Mouse (Mus musculus): ENCODE data around the gene Gm45261. TPM values are rescaled to one million over a fixed set of nuclear protein-coding genes. Genes with fewer than 3 reads are reported as not detected.

Gene Gm45261
- not detected in 2 replicates for total RNA-seq (2014; fragmentation: Nextera tagmentation)
- not detected in 2 replicates for total RNA-seq (2017)

DNA sequence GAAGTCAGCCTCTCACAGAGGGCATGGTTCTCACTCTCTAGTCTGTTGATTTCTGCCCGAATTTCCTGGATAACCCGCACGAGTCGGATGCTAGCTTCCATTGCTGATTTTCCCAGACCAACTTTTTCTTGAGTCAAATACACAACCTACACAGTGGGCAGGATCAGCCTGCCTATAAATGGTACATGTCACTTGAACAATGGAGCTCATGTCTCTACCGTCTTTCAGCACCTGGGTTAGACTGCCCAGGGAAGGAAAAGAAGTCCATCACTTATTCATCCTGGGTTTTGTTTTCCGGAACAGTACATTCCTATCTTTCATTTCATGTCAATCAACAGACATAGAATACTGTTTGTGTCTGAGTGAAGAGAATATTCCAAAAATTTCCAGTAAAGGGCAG is at the start of gene Gm45261:
Gm45261 (minus strand) TSS at position 101 of the 400 bp plus-strand sequence.
- no peak for ATAC-seq (replicated peaks; ENCODE audit: low FRiP score, low TSS enrichment, poor library complexity, severe bottlenecking)

DNA sequence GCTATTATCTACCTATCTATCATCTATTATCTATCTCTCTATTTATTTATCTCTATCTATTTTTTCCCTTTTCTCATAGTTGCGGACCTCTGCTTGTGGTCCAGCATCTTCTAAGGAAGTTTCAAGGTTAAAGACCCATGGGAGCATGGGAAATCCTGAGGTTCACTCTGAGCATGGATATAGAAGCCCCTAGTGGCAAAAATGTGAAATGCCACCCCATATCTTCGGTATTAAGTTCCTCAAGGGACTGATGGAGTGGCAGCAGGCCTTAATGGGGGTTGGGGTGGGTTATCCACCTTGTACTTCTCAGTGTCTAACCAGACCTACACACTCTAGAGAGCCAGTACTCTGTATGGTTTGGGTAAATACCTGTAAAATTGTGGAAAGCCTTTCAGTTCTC is 43.5 kb upstream of the Gm45261 start:
- ATAC-seq (replicated peaks; ENCODE audit: low FRiP score, low TSS enrichment, poor library complexity, severe bottlenecking): peak; percentile 83

DNA sequence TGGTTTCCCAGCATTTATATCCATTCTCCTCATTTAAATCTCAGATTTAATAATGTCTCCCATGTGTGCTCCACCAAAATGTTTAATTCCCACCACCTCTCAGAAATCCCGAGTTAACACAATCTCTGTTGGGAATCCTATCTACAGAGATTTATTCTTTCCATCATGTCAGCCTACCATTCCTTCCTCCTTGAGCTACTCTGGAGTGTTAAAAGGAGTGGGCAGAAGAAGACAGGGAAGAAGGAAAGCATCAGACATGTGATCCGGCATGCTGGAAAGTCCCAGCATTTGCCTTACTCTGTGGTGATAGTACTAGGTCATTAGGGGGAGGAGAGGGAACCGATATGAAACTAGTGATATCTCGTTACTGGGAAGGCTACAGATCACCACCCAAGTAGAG is 42.8 kb upstream of the Gm45261 start:
- no peak for ATAC-seq (replicated peaks; ENCODE audit: low FRiP score, low TSS enrichment, poor library complexity, severe bottlenecking)

DNA sequence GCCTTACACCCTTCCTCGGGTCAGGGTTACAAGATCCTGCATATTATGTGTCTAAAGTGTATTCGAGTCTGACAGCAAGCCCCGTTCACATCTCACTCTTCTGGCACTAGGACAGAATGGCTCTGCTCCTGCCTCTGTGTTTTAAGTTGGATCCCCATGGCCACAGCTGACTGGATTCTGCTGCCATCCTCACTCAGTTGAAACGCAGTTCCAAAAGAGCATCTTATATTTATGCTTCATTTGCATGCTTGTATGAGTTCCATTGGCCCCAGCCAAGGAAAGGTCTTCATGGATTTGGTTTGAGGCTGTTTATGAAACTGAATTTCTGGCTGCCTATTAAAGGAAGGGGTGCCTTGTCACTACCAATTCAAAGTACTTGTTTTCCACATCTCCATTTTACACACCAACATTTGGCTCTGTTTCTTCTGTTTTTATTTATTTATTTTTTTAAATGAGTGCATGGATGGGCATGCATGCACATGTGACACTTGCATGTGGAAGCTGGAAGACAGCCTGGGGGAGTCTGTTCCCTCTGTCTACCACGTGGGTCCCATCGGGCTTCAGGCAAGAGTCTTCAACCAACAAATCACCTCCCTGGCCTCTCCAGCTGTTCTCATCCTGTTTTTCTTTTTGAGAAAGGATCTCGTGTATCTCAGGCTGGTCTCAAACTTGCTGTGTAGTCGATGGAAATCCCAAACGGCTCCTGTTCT is 41.4 kb upstream of the Gm45261 start:
- ATAC-seq (replicated peaks; ENCODE audit: low FRiP score, low TSS enrichment, poor library complexity, severe bottlenecking): no peak

DNA sequence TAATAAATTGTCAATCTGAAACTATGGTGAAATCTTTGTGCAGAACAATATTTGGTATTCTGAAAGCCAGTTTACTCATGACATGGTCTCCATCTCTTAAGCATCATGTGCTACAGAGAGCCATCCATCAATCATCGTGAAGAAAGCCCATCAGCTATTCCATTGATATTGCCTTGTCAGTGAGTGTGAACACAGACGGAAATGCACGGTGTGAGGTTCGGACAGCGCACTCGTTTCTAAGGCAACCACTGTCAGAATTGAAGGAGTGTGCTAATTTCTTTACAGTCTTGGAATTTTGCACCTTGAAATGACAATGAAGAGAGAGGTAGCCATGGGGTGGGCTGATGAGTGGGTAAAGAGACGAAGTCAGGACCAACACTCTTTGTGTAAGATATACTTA is 38.0 kb upstream of the Gm45261 start:
- no peak for ATAC-seq (replicated peaks; ENCODE audit: low FRiP score, low TSS enrichment, poor library complexity, severe bottlenecking)

DNA sequence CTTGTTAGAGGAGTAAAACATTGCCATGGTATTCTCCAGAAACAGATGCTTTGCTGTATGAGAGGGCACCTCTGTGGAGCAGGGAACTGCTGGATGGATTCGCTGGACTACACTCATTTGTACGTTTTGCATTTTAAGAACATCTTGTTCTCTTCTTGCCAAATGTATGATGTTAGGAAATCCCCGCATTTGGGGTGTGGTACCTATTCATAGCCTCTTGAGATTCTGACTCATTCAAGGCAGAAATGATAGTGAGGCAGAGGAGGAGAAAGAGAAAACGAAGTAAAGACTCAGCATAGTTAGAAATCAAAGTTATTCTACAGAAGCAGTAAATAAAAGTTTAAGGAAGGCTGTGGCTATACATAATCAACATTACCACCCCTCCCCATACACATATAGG is 35.1 kb upstream of the Gm45261 start:
- no peak for ATAC-seq (replicated peaks; ENCODE audit: low FRiP score, low TSS enrichment, poor library complexity, severe bottlenecking)

DNA sequence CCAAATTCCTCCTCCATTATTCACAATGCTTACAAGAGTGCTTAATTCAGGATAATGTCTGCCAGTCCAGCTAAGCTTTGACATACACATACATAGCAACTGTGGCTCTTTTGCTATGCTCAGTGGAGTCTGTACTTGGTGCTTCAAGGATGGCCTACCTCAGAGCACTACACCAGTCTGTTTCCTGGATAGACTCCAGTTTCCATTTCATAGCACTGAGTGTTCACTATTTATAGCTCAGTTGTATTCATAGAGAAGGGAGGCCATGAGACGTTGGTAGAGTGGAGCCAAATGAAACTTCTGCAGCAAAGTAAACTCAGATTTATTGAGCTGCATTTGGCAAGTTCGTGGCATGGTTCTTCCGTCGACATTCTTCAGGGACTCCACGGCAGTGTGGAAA is 22.2 kb upstream of the Gm45261 start:
- no peak for ATAC-seq (replicated peaks; ENCODE audit: low FRiP score, low TSS enrichment, poor library complexity, severe bottlenecking)

DNA sequence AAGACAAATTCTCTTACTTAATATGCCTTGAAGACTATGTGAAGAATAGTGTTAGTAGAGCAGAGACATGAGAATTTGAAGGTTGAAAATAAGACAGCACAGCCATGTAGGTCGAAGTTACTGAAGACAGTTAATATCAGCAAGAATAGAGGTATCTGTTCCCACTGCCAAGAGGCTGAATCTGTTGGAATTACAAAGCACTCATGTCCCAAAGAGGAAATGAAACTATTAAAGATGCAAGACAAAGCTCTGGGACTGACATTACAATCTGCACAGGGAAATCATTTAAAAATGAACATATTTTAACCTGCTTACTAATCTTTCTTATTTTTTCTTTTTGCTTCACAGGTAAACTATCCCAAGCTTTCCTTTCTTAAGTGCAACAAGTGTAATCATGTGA is 13.7 kb upstream of the Gm45261 start:
- ATAC-seq (replicated peaks; ENCODE audit: low FRiP score, low TSS enrichment, poor library complexity, severe bottlenecking): no peak

DNA sequence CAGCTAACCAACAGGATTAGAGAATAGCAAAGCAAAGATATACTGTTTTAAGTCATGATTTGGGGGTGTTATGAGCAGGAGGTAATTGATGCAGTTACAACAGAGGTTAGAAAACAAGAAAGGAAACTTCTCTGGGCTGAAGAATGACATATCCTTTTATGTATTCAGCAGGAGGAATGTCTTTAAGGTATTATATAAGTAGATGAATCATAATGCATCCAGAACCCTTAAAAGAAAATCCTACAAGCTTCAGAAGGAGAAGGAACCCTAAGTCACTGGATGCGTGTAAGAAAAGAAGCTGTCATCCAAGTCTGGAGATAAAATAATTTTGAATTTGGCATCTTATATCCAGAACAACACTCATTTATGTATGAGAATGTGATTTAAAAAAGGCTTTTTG is 11.1 kb upstream of the Gm45261 start:
- ATAC-seq (replicated peaks; ENCODE audit: low FRiP score, low TSS enrichment, poor library complexity, severe bottlenecking): no peak

DNA sequence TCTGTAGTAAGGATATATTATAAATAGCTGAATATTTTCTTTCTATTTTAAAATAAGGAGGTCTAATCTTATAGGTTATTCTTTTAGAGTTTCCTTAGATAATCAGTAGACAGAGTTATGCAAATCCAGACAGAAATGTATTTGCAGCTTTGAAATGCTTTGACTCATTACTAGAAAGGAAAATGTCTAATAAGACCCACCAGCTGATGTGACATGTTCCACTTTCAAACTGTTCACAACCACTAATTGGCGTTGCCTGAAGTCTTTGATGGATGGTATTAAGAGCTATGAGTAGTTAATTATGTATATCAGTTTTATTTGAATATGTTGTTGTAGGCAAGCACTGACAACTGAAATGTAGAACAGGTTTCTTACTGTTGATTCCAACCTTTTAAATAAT is 1.3 kb downstream of the Gm45261 start:
- ATAC-seq (replicated peaks; ENCODE audit: low FRiP score, low TSS enrichment, poor library complexity, severe bottlenecking): no peak

DNA sequence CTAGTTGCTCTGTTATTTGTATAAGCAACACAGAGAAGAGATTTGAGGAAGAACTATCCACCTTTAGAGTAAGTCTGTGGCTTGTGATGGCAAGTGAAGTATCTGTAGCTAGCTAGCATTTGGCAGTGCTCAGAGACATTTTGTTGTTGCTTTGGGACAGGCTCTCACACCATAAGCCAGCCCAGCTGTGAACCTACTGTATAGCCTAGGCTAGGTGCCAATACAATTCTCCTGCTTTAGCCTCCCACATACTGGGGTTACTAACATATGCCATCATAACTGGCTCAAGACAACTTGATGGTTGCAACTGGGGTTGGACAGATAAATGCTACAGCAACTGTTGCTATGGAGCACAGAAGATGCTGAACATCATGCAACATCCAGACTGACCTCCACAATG is 1.8 kb downstream of the Gm45261 start:
- ATAC-seq (replicated peaks; ENCODE audit: low FRiP score, low TSS enrichment, poor library complexity, severe bottlenecking): no peak

DNA sequence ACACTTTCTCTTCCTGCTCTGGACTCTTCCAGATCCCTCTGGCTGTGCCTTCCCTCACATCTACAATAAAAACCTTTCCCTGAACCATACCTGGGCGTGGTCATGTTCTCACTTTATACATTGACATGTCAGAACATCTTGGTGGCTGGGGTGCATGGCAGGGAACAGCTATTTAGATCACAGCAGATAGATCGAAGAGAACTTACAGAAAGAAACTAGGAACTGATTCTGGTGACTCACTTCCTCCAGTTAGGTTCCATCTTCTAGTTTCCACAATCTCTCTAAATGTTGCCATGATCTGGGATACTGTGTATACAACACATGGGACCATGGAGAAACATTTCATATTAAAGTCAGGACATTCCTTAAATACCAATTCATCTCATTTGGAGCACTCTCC is 7.3 kb downstream of the Gm45261 start:
- ATAC-seq (replicated peaks; ENCODE audit: low FRiP score, low TSS enrichment, poor library complexity, severe bottlenecking): no peak

DNA sequence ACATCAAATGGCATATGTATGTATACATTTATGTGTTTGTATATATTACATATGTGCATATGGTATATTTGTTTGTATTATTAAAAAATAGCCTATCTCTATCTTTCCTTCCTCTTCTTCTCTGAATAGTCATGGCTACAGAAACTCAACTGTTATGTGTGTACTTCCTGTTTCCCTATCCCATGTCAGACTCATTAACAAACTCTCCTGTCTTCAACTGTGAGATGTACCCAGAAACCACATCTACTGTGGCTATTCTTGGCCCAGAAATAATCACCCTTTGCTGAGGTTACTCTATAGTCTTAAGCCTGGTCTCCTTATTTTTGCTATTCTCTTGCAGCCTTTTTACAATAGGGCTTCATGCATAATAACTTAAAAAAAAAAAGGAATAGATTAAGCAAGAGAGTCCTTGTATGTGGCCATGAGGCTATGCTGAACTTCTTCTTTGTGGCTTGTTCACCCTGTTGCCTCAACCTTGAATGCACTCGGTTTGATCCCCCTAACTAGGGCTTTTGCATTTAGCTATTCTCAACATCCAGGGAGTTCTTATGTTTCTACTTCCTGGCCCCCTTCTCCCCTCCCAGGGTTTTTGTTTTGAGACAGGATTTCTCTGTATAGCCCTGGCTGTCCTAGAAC is 9.2 kb downstream of the Gm45261 start:
- ATAC-seq (replicated peaks; ENCODE audit: low FRiP score, low TSS enrichment, poor library complexity, severe bottlenecking): no peak

DNA sequence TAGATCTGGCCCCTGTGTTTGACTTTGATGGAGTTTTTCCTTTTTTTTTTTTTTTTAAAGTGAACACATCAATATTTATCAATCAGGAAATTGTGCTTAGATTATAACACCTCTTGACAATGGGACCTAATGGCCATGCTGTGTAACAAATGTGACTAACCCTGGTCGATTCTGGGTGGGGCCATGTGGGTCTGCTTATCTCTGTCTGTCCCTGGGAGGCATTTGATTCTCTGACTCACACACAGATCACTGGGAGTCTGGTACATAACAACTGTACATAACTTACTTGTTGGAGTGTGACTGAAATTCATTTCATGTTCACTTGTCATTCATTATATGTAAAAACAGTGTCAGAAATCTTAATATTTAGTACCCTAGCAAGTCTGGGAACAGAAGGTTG is 13.7 kb downstream of the Gm45261 start:
- ATAC-seq (replicated peaks; ENCODE audit: low FRiP score, low TSS enrichment, poor library complexity, severe bottlenecking): 0 out of 2 replicates have a peak, but pooled peaks have one; percentile 59

DNA sequence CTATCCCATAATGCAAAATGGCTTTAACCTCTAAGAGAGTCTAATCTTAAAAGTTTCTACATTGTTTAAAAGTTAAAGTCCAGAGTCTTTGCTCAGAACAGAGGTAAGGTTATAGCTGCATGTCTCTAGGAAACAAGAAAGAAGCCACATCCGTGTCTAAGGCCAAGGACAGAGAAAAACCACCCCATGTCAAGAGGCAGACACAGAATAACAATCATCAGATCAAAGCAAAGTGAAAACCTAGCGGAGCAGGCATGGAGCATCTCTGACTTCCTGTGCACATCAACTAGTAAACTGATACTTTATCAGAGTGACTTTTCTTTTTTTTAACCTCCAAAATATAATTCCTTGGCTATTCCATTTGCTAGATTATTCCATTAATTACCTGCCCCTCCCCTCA is 20.3 kb downstream of the Gm45261 start:
- ATAC-seq (replicated peaks; ENCODE audit: low FRiP score, low TSS enrichment, poor library complexity, severe bottlenecking): no peak

DNA sequence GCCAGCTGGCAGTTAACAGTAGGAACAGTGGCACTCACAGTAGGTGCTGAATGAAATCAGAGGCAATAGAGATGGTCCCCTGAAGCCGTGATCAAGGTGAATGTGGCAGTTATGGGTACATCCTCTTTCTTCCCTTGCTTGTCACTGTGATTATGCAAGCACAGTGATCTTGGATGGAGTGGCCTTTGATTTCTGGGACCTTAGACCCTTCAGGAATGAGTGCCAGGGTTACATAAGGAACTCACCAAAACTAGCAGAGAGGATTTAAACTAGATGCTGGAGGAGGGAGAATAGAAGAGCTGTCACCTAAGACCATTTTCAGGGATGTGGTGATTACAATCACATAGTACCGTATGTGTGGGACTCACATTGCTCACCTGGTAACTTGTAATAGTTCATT is 22.7 kb downstream of the Gm45261 start:
- ATAC-seq (replicated peaks; ENCODE audit: low FRiP score, low TSS enrichment, poor library complexity, severe bottlenecking): no peak

DNA sequence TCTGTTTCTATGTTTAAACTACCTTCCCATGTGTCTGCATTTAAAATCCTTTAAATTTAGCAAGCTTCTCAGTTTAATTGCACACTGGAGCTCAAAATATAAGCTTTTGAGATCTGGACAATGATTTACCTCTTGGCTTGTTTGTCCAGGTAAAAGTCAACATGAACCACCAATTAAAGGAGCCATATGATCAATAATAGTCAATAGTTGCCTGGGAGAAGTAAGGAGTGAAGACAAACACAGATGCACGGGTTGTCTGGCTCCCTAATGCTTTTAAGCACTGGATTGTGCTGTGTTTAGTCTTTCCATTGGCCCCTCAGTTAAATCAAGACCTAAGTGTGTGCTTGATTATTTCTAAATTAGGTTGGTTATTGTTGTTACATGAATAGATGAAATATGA is 33.3 kb downstream of the Gm45261 start:
- no peak for ATAC-seq (replicated peaks; ENCODE audit: low FRiP score, low TSS enrichment, poor library complexity, severe bottlenecking)

DNA sequence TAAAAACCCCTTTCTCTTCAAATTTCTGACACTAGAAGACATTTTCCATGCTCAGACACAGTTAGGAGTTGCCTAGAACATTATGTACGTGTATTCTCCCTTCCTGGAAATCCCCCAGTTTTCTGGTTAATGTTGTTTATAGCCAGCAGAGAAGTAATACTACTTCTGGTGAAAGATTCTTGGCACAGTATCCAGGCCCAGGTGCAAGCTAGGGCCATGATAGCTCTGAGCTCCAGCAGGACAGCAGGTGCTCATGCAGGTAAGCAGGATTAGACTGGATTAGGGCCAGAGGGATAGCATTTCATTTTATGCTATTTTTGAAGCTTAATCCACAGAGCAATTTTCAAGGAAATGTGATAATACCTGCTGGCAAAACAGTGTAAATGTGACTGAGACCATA is 33.8 kb downstream of the Gm45261 start:
- ATAC-seq (replicated peaks; ENCODE audit: low FRiP score, low TSS enrichment, poor library complexity, severe bottlenecking): no peak

DNA sequence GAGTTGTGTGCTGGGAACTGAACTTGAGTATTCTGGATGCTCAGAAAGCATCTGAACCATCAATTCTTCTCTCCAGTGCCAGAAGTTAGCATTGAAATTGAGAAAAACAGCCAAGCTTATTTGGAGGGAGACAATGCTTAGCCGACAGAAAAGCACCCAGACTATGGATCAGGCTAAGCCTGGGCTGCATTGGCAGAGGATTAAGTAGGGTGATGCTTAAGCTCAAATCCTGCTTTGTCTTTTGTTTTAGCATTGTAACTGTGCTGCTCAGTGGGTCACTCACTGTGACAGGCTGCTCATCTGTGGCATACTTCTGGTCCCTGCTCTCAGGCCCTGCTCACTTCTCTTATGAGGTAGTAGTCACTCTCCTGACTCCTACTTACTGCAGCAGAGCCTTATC is 36.6 kb downstream of the Gm45261 start:
- no peak for ATAC-seq (replicated peaks; ENCODE audit: low FRiP score, low TSS enrichment, poor library complexity, severe bottlenecking)

DNA sequence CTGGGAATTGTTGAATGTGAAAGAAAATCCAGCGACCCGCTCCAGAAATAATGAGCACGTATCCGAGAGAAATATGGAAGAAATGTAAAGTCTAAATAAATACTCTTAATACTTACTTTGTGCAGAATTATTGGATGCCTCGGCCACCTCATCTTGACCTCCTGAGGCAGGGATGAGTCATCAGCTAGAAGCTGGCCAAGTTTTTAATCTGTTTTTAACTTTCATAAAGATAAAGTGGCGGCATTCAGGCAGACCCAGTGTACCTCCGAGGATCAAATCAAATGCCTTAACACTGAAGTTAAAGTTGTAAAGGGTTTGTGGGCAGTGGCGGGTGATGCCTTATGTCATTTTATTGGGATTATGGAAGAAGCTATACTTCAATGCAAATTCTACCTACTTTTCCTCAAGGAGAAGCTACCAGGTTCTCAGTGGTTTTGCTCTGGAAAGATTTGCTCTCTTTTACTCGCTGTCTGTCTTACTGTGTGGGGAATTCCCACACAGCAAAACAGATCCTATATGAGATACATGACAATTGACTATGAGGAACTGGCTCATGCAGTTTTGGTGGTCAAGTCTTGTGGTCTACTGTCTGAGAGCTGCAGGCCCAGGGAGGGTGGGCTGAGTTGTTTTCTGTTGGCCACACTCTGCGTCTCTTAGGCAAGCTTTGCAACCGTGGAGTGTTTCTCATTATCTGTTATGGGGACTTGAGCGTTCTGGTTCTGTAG is 42.8 kb downstream of the Gm45261 start:
- peak; percentile 50; the same call in 1 of the 2 replicates for ATAC-seq (replicated peaks; ENCODE audit: low FRiP score, low TSS enrichment, poor library complexity, severe bottlenecking)

DNA sequence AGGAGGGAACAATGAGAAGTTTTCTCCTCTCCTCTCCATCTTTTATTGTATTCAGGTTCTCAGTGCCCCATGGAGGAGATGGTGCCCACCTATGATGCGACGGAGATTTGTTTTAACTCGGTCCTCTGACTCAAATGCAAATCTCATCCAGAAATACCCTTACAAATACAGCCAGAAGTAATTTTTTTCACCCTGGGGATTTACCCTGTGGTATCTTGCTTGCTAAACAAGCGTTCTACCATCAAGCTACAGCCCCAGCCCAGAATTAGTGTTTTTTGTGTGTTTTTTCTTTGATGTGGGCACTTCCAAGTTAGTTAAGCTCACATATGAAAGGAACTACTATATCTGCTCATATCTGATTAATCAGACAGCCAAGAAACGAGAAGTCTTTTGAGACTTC is 44.9 kb downstream of the Gm45261 start:
- no peak for ATAC-seq (replicated peaks; ENCODE audit: low FRiP score, low TSS enrichment, poor library complexity, severe bottlenecking)

All from megakaryocyte-erythroid progenitor cell, adult 5-6 weeks (primary cell).